Mouse (Mus musculus): Measurements from ENCODE around the gene Prkab1.

DNA sequence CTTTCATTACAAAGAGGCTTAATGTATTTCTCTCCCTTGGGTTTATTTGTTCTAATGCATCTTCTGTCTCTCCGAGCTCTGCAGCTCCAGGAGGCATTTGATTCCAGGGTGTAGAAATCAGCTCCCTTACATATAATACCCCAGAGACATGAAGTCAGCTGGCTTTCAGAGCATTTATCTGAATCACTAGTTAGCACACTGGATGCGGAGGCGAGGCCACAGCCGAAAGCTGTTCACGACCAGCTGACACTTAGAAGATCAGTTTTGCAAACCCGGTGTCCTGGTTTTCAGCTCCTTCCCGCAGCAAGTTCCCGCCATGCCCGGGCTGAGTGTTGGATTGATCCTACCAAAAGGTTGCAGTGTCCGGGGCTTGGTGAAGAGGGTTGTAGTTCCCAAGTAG, 20.0 kb downstream of the Prkab1 start:
- TF ChIP-seq CTCF (conservative IDR thresholded peaks at IDR 0.05; ENCODE audit: insufficient read depth, insufficient read length, low read depth, low read length) (no peak), POLR2A (IDR thresholded peaks at IDR 0.05; ENCODE audit: low read depth, low read length) (no peak)

All from kidney, adult 2 months (tissue).